Mouse (Mus musculus): ENCODE measurements around the gene Lipi.

The Lipi gene

DNA sequence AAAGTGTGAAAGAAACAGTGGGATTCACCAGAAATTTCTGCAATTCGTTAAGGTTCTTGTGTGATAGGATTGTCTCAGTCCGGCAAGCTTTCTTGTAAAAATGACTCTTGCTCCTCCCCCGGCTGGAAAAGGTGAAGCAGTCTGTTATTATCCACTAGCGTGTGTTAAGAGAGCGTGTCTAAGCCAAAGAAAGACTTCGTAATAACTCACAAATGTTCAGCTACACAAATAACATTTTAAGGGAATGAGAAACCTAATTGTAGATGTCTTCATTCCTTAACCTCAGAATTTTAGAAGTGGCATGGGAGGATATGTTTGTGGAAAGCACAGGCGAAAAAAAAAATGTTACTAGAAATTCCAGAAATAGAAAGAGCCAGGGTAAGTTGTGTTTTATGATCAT, at the start of gene Lipi:
Gene Lipi, minus strand, starts transcription at position 101 of the 400 bp plus-strand sequence.
- no peak for DNase-seq (ENCODE audit: low spot score)

DNA sequence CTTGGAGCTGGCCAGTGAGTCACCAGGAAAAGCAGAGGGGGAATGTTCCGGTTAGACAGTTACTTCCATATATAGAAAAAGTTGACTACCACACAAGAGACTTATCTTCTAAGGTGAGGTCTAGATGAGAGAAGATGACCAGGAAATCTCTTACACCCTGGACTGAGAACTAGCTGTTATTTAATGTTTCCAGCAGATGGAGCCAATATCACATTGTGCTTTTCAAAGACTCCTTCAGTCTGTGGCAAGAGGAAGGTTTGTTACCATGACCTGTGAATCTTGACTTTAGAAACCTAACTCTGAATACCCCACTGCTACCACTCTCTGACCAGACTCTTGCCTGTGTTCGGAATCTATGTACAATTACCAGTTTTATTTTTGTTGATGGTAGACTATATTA, 42.0 kb upstream of the Lipi start:
- no peak for DNase-seq (ENCODE audit: low spot score)

DNA sequence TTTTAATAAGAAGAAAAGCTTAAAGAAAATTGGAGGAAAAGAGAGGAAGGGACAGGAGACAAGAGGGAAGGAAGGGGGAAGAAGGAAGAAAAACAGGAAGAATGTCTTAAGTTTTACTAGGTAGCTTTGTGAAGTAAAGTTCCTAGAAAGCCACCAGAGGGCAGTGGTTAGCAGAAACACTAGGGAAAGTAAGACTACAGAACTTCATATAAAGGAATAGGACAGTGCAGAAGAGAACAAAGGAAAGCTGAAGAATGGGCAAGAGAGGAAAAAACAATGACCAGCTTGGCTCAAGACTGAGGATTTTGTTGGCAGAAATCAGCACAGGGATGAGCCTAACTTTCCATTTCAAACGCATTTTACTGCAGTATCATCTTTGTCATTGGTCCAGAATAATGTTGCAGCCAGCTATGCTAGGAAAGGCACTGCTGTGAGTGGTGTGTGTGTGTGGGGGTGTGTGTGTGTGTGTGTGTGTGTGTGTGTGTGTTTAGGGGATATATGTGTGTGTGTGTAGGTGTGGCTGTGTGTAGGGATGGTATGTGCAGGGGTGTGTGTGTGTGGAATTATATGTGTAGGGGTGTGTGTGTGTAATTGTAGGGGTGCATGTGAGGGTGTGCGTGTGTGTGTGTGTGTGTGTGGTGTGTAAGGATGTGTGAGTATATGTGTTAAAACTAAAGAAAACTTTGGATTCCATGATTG, 31.9 kb upstream of the Lipi start:
- peak; percentile 6 for DNase-seq (ENCODE audit: low spot score)

DNA sequence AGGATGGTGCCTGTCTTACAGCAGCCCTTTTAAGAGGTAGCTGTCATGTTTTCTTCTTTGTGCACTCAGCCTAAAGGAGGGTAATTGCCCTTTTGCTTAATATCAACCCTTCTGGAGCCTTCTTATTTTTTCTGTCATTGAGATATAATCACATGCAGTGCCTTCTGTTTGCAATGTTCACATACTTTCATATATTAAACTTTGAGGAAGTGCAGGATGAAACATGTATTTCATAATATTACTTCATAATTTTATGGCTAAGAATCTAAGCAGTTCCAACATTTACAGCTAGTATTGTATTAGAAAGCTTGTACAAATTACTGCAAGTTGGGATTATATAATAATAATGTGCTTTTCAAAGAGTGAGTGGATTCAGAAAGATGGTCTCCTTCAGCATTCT, 26.7 kb upstream of the Lipi start:
- no peak for DNase-seq (ENCODE audit: low spot score)

DNA sequence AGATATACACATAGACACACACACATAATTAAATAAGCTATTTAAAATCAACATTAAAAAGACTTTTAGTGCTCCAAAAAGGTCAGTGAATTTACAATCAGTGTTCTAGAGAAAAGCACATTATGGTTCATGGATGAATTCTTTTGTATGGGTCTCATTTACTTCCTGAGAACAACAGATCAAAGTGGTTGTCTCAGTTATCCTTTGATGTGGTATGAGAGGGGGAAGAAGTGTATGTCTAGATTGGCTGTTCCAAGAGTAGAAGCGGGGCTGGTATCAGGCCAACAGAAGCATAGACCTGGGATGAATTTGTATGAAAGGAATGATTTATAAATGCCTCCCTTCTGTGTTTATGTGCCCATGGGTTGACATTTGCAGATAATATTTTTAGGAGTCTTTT, 20.6 kb upstream of the Lipi start:
- no peak for DNase-seq (ENCODE audit: low spot score)

DNA sequence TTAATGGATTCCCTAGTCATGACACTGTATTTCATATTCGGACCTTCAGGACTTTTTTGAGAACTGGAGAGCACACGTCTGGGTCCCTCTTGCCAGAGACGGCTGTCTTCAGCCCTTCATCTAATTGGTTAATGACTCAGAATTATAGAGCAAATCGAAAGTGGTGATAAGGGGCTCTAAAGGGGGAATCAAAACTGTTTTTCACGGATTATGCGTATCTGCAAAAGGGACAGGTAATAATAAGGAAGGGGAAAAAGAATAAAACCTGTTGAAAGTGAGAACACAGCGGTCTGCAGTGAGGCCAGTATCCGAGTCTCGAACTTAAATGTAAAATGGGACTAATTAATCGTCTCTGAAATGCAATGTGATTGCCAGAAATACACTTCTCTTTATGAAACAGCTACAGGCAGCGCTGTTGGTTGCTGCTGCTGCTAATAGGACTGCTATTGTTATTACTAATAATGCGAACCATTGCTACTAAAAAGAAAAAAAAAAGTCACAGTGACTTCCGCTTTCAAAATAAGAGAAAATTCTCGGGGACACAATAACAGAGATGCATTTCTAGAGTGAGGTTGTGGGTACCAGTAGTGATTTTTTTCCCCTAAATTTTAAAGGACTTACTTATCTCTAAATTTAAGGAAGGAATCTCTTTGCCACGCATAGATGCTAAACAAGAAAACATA, 7.8 kb upstream of the Lipi start:
- DNase-seq (ENCODE audit: low spot score) = no peak

DNA sequence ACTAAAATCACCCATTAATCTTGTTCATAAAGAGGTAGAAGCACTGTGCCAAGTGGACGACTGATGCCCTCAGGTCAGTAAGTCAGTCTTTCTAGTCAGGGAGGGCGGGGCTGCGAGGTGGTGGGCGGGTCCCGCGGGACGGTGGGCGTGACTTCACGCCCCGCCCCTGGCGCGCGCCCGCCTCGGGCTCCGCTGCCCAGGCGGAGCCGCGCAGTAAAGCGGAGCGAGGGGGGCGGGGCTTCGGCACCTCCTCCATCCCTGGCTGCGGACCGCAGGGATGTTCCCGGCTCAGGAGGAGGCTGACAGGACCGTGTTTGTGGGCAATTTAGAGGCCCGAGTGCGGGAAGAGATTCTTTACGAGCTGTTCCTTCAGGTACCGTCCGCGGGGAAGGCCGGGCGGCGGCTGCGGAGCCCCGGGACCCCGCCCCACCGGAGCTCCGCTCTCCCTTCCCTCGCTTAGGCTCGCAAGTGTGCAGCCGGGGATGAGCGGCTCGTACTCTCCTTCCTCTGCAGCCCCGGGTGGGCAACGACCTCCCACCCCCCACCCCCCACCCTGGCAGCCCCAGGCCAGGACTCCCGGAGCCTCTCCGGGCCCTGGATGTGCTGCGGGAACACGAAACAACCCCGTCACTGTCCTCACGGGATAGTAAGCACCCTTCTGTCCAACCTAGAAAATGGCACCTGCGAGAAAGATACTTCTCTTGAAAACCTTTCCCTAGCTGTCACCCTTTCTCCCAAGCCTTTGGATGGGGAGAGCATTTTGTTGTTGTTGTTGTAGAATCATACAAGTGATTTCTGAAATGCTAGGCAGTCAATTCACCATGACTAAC, 7.0 kb upstream of the Lipi start, which contains the start of gene Rbm11:
Gene Rbm11, plus strand, starts transcription at position 174 of the 830 bp plus-strand sequence.
- DNase-seq (ENCODE audit: low spot score) = no peak

DNA sequence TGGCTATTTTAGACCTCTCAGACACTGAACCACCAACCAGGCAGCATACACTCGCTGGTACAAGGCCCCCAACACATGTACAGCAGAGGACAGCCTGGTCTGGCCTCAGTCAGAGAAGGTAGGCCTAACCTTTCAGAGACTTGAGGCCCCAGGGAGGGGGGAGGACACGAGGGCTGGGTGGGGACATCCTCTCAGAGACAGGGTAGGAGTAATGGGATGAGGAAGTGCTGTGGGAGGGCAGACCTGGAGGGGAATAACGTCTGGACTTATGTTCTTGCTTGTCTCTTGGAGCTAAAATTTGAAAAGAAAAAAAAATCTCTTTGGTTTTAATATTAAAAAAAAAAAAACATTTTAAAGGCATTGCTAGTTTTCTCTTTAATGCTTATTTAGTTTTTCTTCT, 605 bp upstream of the Lipi start:
- DNase-seq (ENCODE audit: low spot score) = no peak

DNA sequence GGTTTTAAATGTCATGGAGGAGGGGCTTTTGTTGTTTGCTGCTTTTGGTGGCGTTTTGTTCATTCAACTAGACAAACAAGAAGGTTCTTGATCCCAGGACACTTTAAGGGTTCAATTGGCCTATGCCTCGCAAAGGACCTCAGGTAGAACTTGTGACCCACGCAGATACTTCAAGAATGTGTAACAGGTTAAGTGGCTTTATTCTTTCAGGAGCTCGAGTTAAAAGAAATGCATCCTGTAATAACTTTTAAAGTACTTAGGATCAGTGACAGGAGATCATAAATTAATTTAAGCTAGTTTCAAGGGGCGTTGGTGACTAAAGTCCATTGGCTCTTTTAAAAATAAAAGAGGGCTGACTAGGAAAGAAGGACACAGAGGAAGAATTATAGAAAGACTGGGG, 3.6 kb downstream of the Lipi start:
- no peak for DNase-seq (ENCODE audit: low spot score)

DNA sequence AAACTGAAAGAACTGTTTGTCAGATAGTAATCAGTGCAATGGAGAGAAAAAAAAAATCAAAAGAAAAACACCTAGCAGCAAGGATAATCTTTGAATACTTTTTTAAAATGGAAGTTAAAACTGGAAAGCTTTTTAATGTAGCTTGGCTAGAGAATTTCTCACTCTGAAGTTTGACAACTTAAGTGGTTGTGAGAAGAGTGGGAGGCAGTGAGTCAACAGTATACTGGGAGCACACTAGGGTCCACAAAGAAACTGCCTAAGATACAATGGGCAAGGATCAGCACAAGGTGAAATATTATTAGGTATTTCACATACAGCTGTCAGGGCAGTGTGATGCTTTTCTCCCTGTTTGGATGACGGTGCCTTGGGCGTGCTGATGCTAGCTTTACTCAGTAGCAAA, 23.0 kb downstream of the Lipi start:
- no peak for DNase-seq (ENCODE audit: low spot score)

DNA sequence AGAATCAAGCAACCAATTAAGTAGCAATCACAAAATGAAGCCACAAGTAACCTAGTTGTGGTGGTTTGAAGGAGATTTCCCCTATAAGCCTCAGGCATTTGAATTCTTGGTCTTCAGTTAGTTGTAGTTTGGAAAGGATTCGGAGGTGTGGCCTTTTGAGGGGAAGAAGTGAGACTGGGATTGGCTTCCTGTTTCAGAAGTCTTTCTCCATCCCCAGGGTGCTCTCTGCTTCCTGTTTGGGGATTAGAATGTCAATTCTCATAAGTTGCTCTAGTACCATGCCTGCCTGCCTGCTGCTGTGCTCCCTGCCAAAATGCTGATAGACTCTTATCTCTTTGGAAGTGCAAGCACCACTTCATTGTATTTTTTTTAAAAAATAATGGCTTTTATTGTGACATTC, 40.6 kb downstream of the Lipi start:
- DNase-seq (ENCODE audit: low spot score) = no peak

DNA sequence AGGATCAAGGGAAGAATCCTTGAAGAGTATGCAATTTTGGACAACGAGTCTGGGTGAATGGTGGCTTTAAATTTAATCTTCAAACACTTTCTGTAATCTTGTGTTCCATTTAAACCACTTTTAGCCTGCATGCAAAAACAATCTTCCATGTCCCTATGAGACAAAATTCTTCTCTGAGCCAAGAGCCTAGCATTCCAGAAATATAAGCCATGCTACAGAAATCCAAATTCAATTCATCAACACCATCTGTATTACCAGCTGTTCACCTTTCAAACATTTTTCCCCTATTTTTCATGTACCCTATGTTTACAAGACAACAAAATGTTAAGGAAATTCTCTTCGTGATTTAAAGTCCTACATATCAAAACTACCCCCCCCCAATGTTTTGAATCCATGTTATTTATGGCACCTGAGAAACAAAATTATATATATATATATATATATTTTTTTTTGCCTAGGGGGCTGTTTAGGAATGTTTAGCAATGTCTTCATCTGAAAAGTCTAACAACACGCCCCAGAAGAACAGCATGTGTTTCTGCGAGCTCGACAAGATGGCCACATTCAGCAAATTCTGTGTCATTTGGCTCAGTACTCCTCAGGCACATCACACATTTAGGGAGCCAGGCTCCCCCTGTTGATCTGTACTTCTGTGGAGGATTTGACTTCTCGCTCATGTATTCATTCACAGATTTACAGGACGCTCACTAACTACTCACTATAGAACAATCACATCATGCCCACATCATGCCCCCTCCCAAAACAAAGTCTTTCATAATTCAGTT, 47.9 kb downstream of the Lipi start:
- no peak for DNase-seq (ENCODE audit: low spot score)

DNA sequence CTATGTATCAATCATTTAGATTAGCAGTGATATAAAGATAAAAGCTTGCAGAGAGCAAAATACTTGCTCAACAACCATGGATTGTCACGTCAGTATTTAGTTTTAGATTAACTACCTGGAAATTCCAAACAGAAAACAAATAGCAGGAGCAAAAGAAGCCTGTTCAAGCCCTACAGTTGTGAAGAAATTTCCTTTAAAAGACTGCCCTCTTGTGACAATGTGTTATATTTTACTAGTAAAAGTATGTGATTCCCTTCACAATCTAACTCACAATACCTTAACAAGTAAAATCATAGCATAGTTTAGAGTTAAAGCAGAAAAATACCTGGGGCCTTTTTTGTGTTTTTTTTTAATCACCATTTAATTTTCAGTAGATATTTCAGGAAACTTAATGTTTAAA, 54.2 kb downstream of the Lipi start:
- DNase-seq (ENCODE audit: low spot score) = no peak

DNA sequence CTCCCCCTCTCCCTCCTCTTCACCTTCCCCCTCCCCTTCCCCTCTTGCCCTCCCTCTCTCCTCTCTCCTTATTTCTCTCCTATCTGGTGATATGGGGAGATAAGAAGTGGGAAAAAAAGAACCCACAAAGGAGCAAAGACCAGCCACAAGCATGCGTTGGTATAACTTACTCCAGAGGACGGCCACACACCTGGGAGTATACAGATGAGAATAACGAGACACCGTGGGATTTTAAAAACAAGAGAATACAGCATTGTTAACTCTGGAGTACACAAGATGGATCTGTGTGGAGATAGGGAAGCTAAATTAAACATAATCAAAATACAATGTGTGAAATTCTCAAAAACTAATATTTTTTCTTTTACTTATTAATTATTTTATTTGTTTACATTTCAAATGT, 89.3 kb downstream of the Lipi start:
- DNase-seq (ENCODE audit: low spot score) = no peak

Data from MN1 (cell line).